Mouse (Mus musculus): ENCODE results near the gene Phactr2.
"Not testable (repeated sequence)": the region's sequence is repeated elsewhere in the genome, so short reads cannot be mapped to it uniquely, and the experiment has no call there.

The Phactr2 gene

DNA sequence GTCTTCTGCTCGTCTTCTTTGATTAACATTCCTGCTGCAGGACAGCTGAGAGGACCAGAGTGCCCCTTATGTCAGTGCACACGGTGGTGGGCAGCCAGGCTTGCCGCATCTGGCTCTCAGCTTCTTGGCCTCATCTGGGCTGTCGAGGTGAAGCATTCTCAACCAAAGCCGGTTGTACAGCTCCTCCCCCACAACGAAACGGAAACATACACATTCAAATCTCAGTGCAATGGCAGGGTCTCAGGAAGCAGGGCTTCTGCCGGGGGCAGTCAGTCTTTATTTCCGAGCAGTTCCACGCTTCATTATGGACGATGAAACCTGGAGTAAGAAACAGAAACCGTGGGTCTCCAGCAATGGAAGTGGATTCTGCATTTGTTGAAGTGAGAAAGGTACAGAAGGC is 260.3 kb downstream of the Phactr2 start:
- DNase-seq (ENCODE audit: low spot score), result no peak

DNA sequence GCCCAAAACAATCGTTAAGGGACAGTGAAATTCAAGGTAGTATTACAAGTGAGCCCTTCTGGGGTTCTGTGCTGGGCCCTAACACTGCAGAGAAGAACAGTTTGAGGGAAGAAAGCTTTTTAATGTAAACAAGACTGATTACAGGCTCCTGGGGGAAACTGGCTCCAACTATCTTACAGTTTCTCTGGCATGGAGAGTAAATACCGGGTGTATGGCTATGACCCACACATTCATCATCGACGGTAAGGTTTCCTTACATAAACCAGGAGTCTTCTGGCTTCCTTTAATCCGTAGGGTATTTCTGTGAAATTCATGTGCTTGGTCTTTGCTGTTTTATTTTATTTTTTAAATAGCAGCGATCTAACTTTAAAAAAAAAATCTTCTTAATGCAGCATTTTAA is 261.4 kb downstream of the Phactr2 start:
- DNase-seq (ENCODE audit: low spot score), result no peak

DNA sequence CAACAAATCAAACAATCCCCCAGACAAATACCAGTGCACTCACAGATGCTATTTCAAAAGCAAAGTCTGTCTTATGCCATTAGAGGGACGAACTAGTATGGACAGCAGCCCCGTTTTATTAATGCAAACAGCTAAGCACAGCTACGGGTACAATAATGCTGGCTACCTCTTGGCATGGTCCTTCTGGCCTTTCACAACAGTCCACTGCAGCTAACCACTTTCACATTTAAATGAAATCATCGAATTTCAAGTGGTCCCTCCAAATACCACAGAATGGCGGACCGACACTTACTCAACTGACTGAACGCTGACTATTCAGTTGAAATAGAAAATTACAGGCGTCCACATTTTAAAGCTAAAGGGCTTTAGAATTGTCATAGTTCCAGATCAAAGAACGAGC is 261.9 kb downstream of the Phactr2 start:
- DNase-seq (ENCODE audit: low spot score), result no peak

DNA sequence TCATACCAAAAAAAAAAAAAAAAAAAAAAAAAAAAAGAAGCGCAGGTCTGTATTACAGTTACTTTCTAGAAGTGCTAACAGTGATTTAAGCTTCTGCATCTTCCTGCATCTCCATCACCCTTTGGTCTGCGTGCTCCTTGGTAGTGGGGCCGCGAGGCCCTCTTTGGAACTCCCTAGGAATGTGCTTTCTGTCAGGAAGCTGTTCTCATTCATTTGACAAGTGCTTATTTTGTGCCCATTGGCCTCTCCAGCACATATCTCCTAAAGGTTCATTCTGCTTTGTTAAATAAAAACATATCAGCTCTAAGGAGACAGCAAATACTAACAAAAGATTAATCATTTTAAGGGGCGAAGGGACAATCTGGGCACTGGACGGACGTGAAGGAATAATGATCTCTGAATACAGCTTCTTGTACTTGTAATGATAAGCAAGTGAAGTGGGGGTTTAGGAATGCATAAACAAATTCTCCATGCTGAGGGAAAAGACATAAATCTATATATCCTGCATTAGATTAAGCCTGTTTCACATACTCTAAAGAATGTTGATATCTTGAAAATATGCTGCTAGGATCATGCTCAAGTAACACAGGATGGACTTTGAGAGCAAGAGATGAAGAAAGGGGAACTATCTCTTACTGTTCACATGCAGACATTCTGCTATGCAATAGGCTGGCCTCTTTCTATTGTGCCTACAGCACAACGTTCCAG is 264.1 kb downstream of the Phactr2 start:
- DNase-seq (ENCODE audit: low spot score), result no peak

DNA sequence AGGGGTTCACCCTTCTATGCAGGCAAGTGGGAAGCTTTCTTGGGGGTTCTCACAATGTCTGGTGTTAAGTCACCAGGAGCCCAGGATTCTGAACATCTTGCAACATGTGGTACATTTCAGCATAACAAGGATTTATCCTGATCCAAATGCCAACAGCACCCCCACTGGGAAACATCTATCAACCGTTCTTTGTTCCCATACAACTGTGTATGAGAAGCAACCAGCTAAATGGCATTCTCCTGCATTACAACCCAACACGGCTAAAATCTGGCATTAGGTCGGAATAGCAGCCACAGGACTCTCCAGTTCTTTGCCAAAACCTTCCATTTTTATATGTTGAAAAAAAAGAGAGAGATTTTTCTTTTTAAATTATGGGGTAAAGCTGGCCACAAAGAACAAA is 264.7 kb downstream of the Phactr2 start:
- DNase-seq (ENCODE audit: low spot score), result no peak

DNA sequence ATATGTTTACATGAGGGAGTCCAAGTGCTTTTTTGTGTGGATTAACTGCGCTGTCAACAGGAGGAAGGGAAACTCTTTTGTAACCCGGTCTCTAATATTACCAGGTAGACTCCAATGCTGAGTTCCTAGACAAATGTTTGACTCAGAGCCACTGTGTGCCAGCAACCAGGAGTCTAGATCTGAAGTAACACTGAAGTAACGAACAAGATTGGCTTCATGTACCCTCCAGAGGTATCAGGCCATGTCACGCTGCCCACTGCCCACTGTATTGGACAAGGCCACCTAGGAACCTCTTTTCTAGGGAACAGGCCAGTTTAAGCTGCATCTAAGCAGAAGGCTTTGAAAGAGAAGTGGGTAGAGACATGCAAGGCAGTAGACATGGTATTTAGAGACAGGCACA is 265.2 kb downstream of the Phactr2 start:
- no peak for DNase-seq (ENCODE audit: low spot score)

DNA sequence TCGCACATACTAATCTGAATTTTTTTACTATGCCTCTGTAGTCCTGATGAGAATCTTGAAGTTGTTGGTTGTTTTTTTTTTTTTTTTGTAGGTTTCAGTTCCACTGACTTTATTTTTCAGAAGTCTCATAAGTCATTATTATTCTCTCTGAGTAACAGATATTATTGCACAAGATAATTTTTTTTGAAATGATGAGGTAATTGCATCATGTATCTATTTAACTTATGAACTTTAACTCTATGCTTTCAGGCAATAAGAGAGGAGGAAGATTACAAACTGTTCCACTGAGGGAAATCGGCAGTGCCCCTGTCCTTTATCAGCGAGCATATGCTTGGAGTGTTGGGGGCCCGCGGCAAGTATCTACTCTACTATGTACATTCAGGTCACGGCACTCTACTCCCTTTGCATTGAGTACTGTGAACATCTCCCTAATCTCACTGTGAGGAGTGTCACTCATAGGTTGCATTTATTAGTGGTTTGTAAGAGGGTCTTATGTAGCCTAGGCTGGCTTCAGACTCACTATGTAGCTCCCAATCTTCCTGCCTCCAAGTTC is 272.4 kb downstream of the Phactr2 start:
- no peak for DNase-seq (ENCODE audit: low spot score)

DNA sequence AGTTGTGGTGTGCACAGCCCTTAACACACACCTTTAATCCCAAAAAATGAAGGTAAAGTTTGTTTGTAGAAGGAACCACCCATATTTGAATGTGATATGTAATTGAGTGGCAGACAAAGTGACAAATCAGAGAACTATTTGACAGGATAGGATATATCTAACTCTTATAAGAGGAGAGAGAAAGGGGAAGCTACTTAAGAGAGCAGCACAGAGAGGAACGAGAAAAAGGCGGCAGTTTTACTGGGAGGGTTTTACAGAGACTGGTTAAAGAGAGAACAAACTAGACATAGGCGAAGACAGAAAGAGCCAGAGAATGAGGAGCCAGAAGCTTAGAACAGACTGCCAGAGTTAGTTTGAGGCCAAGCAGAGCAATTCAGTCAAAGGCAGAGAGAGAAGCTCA is 273.4 kb downstream of the Phactr2 start:
- DNase-seq (ENCODE audit: low spot score), result no peak

DNA sequence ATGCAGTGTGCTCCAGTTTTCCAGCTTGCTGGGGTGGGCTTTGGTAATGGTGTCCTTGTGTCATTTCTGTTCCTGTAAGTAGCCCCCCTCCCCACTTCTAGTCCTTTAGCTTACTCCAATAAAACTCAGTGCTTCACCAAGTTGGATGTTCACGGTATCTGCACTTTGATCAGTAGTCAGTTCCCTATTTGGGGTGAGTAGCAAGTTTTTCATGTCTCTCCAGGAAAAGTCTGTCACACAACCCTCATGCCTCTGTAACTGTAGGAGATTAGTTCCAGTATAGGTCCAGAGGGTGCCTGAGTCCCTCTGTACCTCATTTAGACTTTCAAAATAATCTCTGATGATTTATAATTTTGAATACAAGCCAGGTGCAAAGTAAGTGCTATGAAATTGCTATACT is 275.0 kb downstream of the Phactr2 start:
- DNase-seq (ENCODE audit: low spot score), result no peak

DNA sequence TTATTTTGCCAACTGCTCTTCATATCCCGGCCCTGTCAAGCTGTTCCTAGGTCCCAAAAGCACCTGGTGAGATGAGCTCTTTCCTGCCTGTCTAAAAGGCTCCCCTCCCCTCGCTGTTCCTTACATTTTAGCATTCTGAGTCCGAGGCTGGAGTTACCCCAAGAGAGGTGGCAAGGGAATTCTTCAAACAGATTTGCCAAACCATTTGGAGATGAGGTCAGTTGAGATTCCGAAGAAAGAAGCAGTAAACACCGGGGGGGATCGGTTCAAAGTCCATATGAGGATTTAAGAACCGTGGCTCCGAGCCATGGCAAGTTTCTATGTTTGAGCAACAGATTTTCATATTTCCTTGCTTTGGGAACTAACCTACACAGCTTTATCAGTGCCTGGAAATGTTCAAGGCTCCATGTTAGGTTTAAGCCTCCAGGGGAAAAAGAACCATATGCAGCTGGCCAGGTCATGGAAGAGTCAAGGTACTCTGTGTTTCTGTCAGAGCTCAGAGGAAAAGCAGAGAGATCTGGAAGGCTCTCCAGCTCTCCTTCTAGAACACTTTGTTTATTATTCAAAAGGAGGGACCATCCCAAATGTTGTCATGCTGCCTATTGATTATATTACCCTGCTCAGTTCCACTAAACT is 277.2 kb downstream of the Phactr2 start:
- DNase-seq (ENCODE audit: low spot score), result no peak

DNA sequence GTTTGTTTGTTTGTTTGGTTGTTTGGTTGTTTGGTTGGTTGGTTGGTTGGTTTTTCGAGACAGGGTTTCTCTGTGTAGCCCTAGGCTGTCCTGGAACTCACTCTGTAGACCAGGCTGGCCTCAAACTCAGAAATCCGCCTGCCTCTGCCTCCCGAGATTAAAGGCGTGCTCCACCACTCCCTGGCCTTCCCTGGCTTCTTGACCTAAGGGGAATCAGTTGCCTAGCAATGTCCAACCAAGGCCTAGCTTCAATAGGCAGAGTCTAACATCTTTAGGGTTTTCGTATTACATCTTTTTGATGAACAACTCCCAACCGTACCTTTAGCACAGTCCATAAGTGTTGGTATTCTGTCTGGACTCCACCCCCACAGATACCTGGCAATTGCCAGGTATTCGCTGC is 280.7 kb downstream of the Phactr2 start:
- not testable (repeated sequence) for DNase-seq (ENCODE audit: low spot score)

DNA sequence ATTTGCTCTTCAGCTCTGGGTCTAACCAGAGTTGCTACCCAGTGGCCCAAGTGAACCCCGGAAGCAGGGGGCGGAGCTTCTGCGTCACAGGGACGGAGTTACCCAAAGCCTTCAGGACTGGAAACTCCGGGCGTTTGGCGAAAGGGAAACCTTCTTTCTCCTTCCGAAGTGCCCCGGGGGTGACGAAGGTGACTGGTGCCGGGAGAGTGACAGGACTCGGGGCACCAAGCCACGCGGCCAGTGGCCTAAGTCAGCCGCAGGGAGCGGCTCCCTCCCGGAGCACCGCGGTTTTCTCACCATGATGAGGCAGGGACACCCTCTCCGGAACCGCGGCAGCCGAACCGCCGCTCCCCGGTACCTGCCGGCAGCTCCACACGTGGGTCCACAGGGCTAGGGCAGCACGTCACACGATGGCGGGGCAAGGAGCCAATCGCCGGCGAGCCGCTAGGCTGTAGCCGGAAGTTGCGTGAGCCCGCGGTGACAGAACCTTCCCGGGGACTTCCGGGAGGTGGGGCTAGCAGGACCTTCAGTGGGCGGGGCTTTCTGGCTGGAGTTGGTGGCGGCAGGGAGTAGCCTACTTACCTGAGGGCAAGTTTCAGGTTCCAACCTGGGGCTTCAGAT is 281.4 kb downstream of the Phactr2 start, which contains the start of gene Ltv1:
Gene Ltv1 (minus strand): TSS at position 438 of the 621 bp plus-strand sequence.
- DNase-seq (ENCODE audit: low spot score), result peak; percentile 99

DNA sequence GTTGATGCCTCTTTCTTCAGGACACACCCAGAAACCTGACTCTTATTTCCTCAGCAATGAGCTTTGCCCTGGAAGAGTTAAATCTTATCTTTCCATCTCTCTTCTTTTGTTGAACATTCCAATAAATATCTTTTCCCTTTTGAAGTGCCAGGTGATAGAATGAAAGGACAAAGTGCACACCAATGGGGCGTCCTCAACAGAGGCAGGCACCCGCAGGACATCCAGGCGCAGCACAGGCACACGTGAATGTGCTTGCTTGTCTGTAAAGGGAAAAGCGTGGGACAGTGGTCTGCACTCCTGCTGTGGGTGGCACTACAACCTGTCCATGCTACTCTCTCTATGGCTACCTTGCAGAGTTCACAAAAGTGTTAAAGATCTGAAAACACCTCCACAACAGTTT is 284.3 kb downstream of the Phactr2 start:
- no peak for DNase-seq (ENCODE audit: low spot score)

DNA sequence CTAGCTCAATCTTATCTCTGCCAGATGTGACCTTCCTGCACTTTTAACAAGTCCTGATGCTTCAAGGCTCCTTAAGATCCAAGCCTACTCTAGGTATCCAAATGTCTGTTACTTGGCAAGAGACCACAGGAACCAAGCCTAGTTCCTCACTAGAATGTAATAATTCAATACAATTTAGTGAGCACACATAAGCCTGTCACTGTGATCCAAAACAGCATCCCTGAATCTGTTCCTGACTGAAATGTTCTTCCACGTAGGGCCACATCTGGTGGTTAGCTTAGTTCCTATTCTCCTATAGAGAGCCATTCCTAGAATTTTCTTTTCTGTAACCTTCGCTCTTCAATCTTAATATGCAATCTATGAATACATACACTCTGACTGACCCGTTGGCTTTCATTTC is 287.5 kb downstream of the Phactr2 start:
- DNase-seq (ENCODE audit: low spot score), result peak; percentile 58

DNA sequence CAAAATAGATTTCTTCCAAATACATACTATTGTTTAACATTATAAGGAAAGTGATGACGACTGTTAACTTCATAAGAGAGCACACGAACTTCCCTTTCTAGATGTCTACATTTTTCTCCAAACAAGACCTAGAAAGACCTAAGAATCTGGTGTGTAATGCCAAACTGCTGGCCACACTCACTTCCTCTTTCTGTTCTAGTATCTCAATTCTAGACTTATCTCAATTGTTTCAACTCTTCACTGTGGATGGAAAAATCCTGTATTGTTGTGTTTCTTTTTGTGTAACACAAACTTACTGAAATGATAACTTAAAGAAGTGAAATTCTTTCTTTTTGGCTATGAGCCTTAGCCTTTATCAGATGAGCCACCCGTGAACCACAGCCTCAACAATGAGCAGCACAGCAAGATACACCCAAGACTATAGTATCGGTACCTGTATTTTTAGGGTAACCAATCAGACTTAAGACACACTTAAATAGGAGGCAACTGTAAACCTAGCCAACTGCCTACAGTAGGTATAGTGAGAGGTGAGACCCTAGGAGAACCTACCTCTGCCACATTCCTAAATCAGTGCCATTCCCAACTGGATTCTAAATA is 289.9 kb downstream of the Phactr2 start:
- no peak for DNase-seq (ENCODE audit: low spot score)

DNA sequence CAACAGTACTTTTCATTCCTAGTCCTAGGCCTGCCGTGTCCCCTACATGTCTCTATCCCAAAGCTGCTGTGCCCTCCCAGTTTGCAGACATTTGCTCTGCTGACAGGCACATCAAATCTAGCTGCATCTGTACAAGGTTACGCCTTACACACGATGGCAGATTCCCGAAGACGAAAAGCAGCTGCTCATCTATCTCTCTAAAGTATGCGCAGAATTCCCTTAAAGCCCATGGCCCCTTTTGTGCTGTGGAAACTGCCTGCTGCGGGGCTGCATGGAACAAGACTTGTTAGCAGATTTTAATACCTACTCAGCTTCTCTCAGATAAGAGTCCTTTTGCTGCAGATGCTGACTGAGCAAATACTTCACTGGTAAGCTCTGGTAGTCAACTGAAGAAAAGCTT is 294.0 kb downstream of the Phactr2 start:
- DNase-seq (ENCODE audit: low spot score), result no peak

DNA sequence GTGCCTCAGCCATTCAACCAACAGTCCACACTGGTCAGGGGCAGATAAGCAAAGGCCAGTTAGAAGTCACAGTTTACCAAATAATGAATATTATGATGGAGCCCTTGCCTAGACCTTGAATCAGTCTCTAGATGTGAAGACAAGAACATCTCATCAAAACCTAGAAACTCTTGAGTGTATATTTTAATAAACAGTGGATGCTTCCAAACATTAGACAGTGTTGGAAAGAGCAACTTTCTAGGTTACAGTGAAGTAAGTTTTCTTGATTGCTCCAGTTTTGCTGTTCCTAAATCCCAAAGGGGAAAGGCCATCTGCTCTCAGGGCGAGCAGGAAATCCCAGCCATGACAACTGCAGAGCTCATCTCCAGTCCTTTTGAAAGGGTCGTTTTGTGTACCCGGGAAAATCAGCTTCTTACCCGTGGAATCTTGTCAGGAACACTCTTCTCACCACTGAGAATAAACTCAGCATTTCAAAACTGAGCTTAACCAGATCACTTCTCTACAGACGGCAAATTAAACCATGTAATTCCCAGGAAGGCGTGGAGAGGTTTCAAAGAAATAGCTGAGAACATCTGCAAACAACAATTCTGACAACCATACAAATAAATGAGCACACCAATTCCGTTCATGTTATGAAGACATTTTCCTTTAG is 296.1 kb downstream of the Phactr2 start, which contains the start of gene Zc2hc1b:
Gene Zc2hc1b (minus strand): TSS at position 51 of the 652 bp plus-strand sequence.
- DNase-seq (ENCODE audit: low spot score), result peak; percentile 45

DNA sequence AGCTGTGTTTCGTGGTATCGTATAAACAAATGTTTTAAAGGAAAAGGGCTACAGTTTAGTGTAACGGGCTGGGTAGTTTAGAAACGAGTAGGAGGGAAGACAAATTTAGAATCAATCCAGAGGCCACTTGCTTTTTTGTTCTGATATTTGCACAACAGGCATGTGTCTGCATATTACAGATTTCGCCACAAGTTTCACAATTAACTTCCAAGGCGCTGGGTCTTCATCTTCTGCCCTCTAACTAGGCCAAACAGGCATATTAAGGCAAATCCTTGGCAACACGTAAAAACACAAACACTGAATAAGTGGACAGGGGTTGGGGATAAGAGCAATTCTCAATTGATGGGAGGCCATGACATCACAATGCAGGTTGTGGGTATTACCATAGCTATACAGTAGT is 298.3 kb downstream of the Phactr2 start:
- no peak for DNase-seq (ENCODE audit: low spot score)

DNA sequence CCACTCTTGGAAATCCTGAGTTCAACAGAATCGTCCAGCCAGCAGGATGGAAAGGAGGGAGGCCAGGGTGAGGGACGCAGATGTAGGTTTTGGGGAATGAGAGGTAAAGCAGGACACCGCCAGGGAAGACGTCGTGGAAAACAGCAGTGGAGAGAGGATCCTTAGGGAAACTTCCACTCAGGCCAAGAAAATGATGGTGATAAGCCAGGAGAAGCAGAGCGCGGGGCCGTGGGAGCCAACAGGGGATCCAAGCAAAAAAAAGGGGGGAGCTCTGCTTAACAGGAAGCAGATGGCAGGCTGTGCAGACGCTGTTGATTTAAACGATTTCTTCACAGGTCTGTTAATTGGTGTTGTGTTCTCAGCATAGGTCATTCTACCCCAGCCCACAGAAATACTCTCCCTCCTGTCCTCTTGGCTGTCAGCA is 301.4 kb downstream of the Phactr2 start:
- DNase-seq (ENCODE audit: low spot score), result peak; percentile 38

DNA sequence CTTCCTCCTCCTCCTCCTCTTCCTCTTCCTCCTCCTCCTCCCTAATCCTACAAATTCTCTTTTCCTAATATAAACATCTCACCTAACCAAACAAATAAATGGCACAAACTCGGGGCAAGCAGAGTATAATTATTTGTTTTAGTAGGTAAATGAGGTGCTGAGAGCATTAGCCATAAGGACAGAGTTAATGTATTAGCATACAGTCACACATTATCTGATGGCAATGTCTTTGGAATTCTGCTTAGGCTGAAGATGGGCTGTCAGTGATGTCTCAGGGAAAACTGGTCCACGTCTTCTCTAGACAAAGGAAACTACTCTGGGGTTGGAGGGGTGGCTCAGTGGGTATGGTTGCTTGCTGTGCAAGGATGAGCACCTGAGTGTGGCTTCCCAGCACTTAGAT is 302.8 kb downstream of the Phactr2 start:
- DNase-seq (ENCODE audit: low spot score), result no peak

DNA sequence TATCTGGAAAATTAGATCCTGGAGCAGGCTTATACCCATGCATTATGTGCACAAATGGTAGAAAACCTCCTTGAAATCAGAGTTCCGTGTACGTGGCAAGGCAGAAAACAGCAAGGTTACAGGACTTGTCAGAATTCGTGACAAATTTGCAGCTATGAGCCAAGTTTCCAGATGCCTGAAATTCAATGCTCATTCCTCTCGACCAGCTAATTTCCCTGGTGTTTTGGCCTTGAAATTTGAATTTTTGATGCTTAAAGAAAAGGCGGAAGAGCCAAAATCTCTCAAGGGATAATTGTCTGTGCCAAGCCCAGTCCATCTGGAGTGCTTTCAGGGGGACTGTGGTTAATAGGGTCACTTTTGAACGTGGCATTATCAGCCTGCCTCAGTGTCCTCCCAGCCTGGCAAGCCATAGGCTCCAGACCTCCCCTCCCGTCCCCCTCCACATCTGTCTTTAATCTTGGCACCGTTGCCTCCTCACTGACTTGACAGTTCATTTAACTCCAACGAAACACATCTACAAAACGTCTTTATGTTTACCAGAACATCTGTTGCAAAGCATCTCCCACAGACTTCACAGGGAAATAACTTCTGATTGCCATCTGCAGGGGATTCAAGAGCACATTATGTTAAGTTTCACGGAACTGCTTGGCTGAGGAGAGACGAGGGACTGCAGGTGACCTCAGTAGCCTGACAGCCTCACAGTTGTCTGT is 303.3 kb downstream of the Phactr2 start:
- DNase-seq (ENCODE audit: low spot score), result peak; percentile 57
